Mouse (Mus musculus): ENCODE data around the gene Fam241a.

Fam241a gene

DNA sequence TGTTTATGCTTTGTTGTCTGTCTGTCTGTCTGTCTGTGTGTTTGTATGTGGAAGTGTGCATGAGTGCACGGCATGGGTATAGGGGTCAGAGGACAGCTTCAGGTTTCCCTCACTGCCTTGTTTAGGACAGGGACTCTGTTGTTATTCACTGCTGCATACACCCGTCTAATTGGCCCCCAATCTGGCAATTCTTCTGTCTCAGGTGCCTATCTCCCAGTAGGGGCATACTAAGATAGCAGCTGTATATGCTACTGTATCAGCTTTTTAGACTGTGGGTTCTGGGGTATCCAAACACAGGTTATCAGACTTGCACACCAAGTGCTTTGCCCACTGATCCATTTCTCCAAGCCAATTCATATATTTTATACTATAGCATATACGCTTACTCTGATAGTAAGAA is 16.2 kb downstream of the Fam241a start:
- in situ Hi-C loops (cut with MboI; ENCODE audit: unreplicated experiment in 2 of 2) = no loop called here

DNA sequence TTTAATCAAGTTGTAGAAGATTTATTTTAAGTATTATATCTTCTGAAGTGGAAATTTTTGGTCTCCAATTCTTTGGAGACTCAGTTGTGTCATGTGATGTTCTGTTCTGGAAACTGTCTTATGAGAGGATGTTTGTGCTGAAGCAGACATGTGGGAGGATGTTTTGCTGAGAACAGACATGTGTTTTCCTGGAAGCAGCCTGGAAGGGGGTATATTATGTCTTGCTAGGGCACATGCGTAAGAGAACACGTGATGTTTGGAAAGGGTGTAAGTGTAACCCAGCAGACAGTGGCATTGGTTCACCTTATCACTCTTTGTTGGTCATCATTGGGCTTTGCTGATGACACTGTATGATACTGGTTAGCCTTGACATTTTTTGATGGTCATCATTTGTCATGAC is 20.6 kb downstream of the Fam241a start:
- in situ Hi-C loops (cut with MboI; ENCODE audit: unreplicated experiment in 2 of 2) = no loop called here

DNA sequence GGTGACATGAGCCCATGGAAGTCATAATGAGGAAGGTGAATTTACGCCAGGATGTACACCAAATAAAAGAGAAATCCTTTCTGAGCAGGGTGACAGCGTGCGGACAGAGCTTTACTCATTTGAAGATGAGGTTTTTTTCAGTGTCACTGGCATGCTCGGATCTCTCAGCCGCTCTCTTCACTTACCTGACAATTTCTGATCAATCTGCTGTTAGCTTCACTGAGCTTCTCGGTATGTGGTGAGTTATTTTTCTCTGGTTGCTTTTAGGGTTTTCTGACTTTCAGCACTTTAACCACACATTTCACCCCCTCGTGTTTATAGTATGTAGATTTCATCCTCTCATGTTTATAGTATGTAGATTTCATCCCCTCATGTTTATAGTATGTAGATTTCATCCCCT is 21.1 kb downstream of the Fam241a start:
- in situ Hi-C loops (cut with MboI; ENCODE audit: unreplicated experiment in 2 of 2) = no loop called here

GRCm38 (mm10) chr3:127874254-127874883 is 21.8 kb downstream of the Fam241a start:
- in situ Hi-C loops (cut with MboI; ENCODE audit: unreplicated experiment in 2 of 2) = no loop called here

DNA sequence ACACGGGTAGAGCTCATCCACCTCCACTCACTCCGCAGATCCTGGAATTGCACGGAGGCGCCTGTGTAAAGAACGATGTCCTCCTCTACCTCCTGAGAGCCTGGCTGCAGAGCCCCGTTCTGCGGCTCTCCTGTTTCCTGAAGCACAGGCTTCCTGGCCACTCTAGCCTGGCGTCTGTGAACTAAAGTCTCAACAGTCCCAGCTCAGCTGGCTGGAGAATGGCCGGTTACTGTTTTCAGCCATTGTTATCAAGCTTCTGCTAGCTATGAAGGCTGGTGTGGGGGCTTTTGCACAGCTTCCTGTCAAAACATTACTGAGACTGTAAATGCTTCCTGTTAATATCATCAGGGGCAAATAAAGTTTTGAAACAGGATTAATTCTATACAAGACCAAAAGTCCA is 24.5 kb downstream of the Fam241a start:
- in situ Hi-C loops (cut with MboI; ENCODE audit: unreplicated experiment in 2 of 2) = no loop called here

- in situ Hi-C loops (cut with MboI; ENCODE audit: unreplicated experiment in 2 of 2) = no loop called here
These were observed 27.2 kb downstream of the Fam241a start for GRCm38 (mm10) chr3:127868880-127869279.

DNA sequence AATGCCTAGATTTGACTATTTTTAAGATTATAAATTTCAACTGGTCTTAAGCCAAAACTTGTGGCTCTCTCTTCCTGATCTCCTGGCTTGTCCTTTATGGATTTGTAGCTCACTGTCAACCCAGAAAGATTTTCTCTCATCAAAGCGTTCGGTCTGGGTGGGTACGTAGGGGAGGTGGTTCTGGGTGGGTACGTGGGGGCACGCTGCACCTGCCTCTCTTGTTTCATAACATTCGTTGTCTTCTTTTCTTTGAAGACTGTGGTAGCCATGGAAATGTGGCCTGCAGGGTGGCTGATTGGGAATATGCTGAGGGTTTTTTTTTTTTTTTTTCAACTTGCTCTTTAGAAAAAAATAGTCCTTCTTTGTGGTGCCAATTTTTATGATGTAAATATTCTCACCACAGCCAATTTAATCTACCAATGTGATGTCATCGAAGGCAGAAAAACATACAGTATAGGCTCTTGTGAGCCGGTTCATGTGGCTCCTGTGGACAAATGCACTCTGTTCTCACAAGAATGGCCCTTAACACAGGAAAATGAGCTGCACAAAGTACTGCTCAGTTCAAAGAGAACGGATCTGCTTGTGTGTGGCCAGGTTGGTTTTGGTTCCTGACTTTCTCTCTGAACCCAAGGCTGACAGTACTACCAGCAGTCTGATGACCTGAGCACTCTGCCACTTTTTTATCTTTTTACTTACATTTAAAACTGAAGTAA is 27.9 kb downstream of the Fam241a start:
- in situ Hi-C loops (cut with MboI; ENCODE audit: unreplicated experiment in 2 of 2) = no loop called here

DNA sequence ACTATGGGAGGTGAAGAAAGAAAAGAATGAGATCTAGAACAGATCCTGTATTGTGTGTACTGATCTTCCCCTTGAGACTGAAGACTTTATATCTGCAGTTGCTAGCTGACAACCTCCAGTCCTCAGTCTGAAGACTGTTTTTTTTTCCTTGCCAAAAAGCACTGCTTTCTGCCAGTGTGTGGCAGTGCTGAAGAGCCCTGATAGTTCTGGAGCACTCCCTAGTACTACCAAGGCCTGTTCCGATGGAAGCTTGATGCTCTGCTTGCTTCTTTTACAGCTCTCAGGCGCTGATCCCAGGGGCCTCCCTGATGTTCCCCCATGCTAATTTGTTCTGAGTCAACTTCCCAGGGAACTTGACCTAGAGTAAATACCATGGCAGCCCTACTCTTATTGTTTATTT is 31.9 kb downstream of the Fam241a start:
- in situ Hi-C loops (cut with MboI; ENCODE audit: unreplicated experiment in 2 of 2) = no loop called here

- in situ Hi-C loops (cut with MboI; ENCODE audit: unreplicated experiment in 2 of 2) = no loop called here
These were observed 32.6 kb downstream of the Fam241a start for GRCm38 (mm10) chr3:127863571-127863970.

DNA sequence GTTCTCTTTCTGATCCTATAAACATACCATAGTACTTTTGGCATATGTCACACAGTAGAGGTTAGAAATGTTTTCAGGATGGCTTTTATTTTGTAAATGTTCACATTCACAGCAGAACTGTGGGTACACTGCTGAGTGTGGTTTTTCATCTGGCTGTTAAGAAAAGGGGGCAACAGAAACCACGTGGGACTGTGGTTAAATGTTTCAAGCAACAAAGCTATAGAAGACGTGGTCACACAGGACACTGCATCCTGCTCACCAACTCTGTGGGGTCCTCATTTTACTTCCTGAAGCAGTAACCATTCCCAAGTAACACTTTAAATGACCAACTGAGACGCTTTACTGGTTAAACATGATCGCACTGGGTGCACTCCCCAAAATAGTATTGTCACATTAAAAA is 33.6 kb downstream of the Fam241a start:
- in situ Hi-C loops (cut with MboI; ENCODE audit: unreplicated experiment in 2 of 2) = no loop called here

GRCm38 (mm10) chr3:127861340-127861739 is 34.8 kb downstream of the Fam241a start:
- in situ Hi-C loops (cut with MboI; ENCODE audit: unreplicated experiment in 2 of 2) = no loop called here

GRCm38 (mm10) chr3:127853431-127854206 is 42.5 kb downstream of the Fam241a start:
- in situ Hi-C loops (cut with MboI; ENCODE audit: unreplicated experiment in 2 of 2) = loop anchor here in 1 of 2 experiments (5.0 kb wide), 1 partner anchor 94 kb away; no protein-coding TSS in a partner anchor

- in situ Hi-C loops (cut with MboI; ENCODE audit: unreplicated experiment in 2 of 2) = loop anchor here in 1 of 2 experiments (5.0 kb wide), 1 partner anchor 95 kb away; no protein-coding TSS in a partner anchor
These were observed 43.4 kb downstream of the Fam241a start for GRCm38 (mm10) chr3:127852722-127853121.

DNA sequence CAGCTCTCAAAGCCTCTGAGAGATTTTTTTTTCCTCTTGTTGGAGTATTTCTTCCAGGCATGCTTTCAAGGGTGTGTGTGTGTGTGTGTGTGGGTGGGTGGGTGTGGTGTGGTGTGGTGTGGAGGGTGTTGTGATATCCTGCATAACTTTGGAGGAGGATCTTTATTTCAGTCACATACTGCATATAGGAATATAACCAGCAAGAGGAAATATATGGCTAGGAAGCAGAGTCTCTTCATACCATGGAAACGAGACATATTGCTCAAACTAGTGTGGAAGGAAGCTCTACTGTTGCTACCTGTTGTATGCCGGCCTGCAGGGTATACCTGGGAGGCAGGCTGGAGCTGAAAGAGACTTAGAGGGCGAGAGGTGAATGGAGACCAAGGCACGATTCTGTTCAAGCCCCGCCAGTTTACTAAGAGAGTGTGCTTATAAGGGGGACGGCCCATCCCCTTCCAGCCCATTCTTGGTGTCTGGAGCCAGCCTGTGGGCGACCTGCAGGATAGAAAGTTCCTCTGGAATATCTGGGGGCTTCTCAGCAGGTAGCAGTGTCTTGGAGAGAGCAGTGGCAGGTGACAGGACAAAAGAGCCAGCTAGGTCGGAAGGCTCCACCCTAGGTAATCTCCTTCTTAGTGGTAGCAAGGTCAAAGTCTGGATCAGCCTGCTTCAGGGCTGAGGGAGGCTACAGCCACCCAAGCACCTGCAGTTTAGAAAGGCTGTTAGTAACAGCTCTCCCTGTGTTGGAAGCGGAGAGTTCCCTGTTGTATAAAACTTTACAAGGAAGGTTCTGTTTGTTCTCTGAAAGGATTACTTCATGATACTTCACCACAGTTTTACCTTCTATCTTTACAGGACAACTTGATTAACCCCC is 45.1 kb downstream of the Fam241a start:
- in situ Hi-C loops (cut with MboI; ENCODE audit: unreplicated experiment in 2 of 2) = loop anchor here in 1 of 2 experiments (5.0 kb wide), 1 partner anchor 96 kb away; no protein-coding TSS in a partner anchor

- in situ Hi-C loops (cut with MboI; ENCODE audit: unreplicated experiment in 2 of 2) = loop anchor here (5.0 kb wide), 2 partner anchors 42 to 97 kb away; no protein-coding TSS in a partner anchor
These were observed 46.2 kb downstream of the Fam241a start for GRCm38 (mm10) chr3:127849922-127850321.

- in situ Hi-C loops (cut with MboI; ENCODE audit: unreplicated experiment in 2 of 2) = loop anchor here in 1 of 2 experiments (5.0 kb wide), 1 partner anchor 44 kb away; no protein-coding TSS in a partner anchor
These were observed 47.9 kb downstream of the Fam241a start for GRCm38 (mm10) chr3:127848088-127848808.

GRCm38 (mm10) chr3:127843941-127844327 is 52.2 kb downstream of the Fam241a start:
- in situ Hi-C loops (cut with MboI; ENCODE audit: unreplicated experiment in 2 of 2) = loop anchor here in 1 of 2 experiments (5.0 kb wide), 1 partner anchor 103 kb away; no protein-coding TSS in a partner anchor

DNA sequence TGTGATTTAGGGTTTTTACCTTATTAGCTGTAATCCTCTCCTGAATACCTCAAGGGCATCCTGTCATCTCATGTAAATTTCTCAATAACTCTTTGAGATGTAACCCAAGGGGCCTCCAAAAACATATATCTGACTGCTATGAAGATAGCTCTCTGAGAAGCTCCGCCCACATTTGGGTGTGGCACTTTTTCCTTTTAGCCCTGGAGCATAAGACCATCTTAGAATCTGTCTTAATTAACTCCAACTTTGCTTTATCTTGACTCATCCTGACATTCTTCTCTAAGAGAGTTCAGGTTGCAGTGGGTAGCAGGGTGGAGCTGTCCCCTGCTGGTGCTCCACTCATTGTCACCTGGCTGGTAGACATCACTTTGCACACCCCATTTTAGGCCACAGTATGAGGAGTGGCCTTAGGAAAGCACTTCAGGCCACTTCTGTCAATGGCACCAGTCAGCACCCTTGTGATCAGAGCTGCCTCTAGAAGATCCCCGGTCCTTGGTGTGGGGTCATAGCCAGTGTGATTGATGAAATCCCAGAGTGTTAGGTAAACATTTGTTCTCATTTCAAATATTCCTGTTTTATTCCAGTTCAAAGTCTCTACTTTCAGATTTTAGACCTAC is 52.7 kb downstream of the Fam241a start:
- in situ Hi-C loops (cut with MboI; ENCODE audit: unreplicated experiment in 2 of 2) = loop anchor here in 1 of 2 experiments (5.0 kb wide), 1 partner anchor 104 kb away; no protein-coding TSS in a partner anchor

DNA sequence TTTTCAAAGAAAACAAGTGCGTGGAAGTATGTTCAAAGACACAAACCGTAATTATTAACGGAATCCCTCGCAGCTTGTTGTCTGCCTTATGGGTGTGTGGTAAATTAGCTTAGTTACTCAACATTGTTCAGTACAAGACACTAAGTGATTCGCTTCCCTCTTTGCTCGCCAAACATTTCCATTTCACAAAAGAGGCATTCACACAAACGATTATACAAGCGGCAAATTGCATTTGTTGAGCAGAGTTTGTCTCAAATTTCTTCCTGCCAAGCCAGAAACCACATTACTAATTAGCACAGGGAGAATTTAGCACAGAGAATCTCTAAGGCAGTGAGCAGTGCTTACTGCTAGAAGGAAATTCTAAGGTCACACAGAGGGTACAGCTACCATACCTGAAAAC is 54.2 kb downstream of the Fam241a start:
- in situ Hi-C loops (cut with MboI; ENCODE audit: unreplicated experiment in 2 of 2) = loop anchor here in 1 of 2 experiments (5.0 kb wide), 1 partner anchor 105 kb away; no protein-coding TSS in a partner anchor
